Mouse (Mus musculus) forebrain, postnatal 0 days (tissue): ENCODE measurements around the gene Snx11. TPM values are rescaled to one million over a fixed set of nuclear protein-coding genes. Genes with fewer than 3 reads are reported as not detected.
"Not testable (repeated sequence)": the region's sequence is repeated elsewhere in the genome, so short reads cannot be mapped to it uniquely, and the experiment has no call there.

Experiments used
- ATAC-seq: fragments of 200-750 bp; cut with Nextera tagmentation; 2 replicates; pipeline ENCODE4 v1.8.0; 2017; ENCODE audit warnings: mild to moderate bottlenecking, moderate library complexity
- DNase-seq: peaks from one replicate; pipeline ENCODE4 v3.0.0-alpha.2; 2015
- H3K27ac ChIP-seq: fragments of 300-500 bp; sonication (generic); 2 replicates; pipeline ENCODE4 v1.5.1; 2014; ENCODE audit warnings: low read depth, mild to moderate bottlenecking, antibody characterized with exemption, low read length, moderate library complexity, mixed read lengths
- H3K27me3 ChIP-seq: fragments of 300-500 bp; sonication (generic); 2 replicates; pipeline ENCODE4 v1.6.1; 2014; ENCODE audit warnings: mild to moderate bottlenecking, low read length, mixed read lengths; ENCODE audit not compliant: insufficient read depth
- H3K36me3 ChIP-seq: fragments of 300-500 bp; sonication (generic); 2 replicates; pipeline ENCODE4 v1.6.1; 2014; ENCODE audit warnings: mild to moderate bottlenecking, moderate library complexity; ENCODE audit not compliant: insufficient read depth
- H3K4me1 ChIP-seq: fragments of 300-500 bp; sonication (generic); 2 replicates; pipeline ENCODE4 v1.6.1; 2014; ENCODE audit warnings: antibody characterized with exemption; ENCODE audit not compliant: insufficient read depth
- H3K4me2 ChIP-seq: fragments of 300-500 bp; sonication (generic); 2 replicates; pipeline ENCODE4 v1.6.1; 2014; ENCODE audit warnings: low read depth, mild to moderate bottlenecking, moderate library complexity
- H3K4me3 ChIP-seq: fragments of 300-500 bp; sonication (generic); 2 replicates; pipeline ENCODE4 v1.5.1; 2014; ENCODE audit warnings: low read depth, low read length, mixed read lengths
- H3K9ac ChIP-seq: fragments of 300-500 bp; sonication (generic); 2 replicates; pipeline ENCODE4 v1.6.1; 2014; ENCODE audit warnings: mild to moderate bottlenecking
- H3K9me3 ChIP-seq: fragments of 300-500 bp; sonication (generic); 2 replicates; pipeline ENCODE4 v1.6.1; 2016; ENCODE audit warnings: low read length
- CTCF ChIP-seq: sonication (generic); IDR thresholded peaks from 2 replicates; pipeline ENCODE4 v1.5.1; 2016; ENCODE audit warnings: antibody characterized with exemption, control low read depth, low read depth
- WGBS: fragments of 180-500 bp; shearing (Covaris S2); extraction: QIAGEN DNeasy Blood & Tissue Kit; methylation state at CpG from one replicate; pipeline ENCODE4 v1.1.7; 2014; 5-methylcytosine and 5-hydroxymethylcytosine counted together
- polyA plus RNA-seq: library from polyadenylated mRNA; unstranded; fragments of >200 nt; fragmentation: Nextera tagmentation; extraction: Ambion mirVana; gene quantifications from 2 replicates; pipeline ENCODE4 v1.2.1, GENCODE M21; 2015
- total RNA-seq: library from RNA; depleted of rRNA; stranded (reverse); fragments of >200 nt; gene quantifications from 2 replicates; pipeline ENCODE4 v1.2.3, GENCODE M21; 2014

Snx11 gene
- total and polyA plus RNA-seq, 2 experiments from 2014 or later, result 37.1 to 68.8 TPM

- Histone ChIP-seq H3K36me3 (peaks cover 55% of the 10 kb centered on the region), H3K4me1 (no peaks in the 10 kb centered on the region), H3K9me3 (no peaks in the 10 kb centered on the region), H3K4me3 (no peak overlapping the region), H3K9ac (no peak overlapping the region), H3K27me3 (no peaks in the 10 kb centered on the region), H3K27ac (no peak overlapping the region), H3K4me2 (no peak overlapping the region)
- TF ChIP-seq CTCF, result no peak
- DNase-seq (no peak), ATAC-seq (no peak)
- 89% methylated on average over 5 of the region's 5 CpGs for WGBS
These were observed 36.6 kb upstream of the Snx11 start for GRCm38 (mm10) chr11:96813920-96814319.

- Histone ChIP-seq H3K4me3 (no peak overlapping the region), H3K4me1 (no peaks in the 10 kb centered on the region), H3K9ac (no peak overlapping the region), H3K9me3 (no peaks in the 10 kb centered on the region), H3K27ac (no peak overlapping the region), H3K4me2 (no peak overlapping the region), H3K36me3 (peaks cover 55% of the 10 kb centered on the region), H3K27me3 (no peaks in the 10 kb centered on the region)
- ATAC-seq, result no peak
- TF ChIP-seq CTCF, result no peak
- DNase-seq, result no peak
- WGBS, result 92% methylated on average over 4 of the region's 4 CpGs
These were observed 36.1 kb upstream of the Snx11 start for GRCm38 (mm10) chr11:96813455-96813854.

GRCm38 (mm10) chr11:96811188-96811587 is 33.8 kb upstream of the Snx11 start:
- H3K27me3 ChIP-seq, ATAC-seq, H3K9ac ChIP-seq, H3K27ac ChIP-seq, H3K4me1 ChIP-seq, H3K4me3 ChIP-seq, DNase-seq, H3K4me2 ChIP-seq, H3K9me3 ChIP-seq: not testable (repeated sequence)
- 94% methylated on average over 1 of the region's 1 CpGs for WGBS
- H3K36me3 ChIP-seq, result peaks cover 47% of the 10 kb centered on the region

GRCm38 (mm10) chr11:96809562-96810235 is 32.3 kb upstream of the Snx11 start:
- no peak overlapping the region for H3K9ac ChIP-seq
- WGBS, result 81% methylated on average over 6 of the region's 6 CpGs
- H3K9me3 ChIP-seq, result no peaks in the 10 kb centered on the region
- no peaks in the 10 kb centered on the region for H3K27me3 ChIP-seq
- no peak overlapping the region for H3K4me3 ChIP-seq
- no peak for ATAC-seq
- peaks cover 52% of the 10 kb centered on the region for H3K36me3 ChIP-seq
- no peak for TF ChIP-seq CTCF
- no peak for DNase-seq
- no peaks in the 10 kb centered on the region for H3K4me1 ChIP-seq
- no peak overlapping the region for H3K27ac ChIP-seq
- no peak overlapping the region for H3K4me2 ChIP-seq

- H3K4me3 ChIP-seq, result no peak overlapping the region
- WGBS, result 49% methylated on average over 1 of the region's 1 CpGs
- H3K9ac ChIP-seq, result no peak overlapping the region
- ATAC-seq (no peak), DNase-seq (no peak)
- no peak overlapping the region for H3K4me2 ChIP-seq
- no peak overlapping the region for H3K27ac ChIP-seq
- H3K9me3 ChIP-seq, result no peaks in the 10 kb centered on the region
- TF ChIP-seq CTCF, result peak; percentile 52
- H3K27me3 ChIP-seq, result no peaks in the 10 kb centered on the region
- H3K36me3 ChIP-seq, result peaks cover 57% of the 10 kb centered on the region
- H3K4me1 ChIP-seq, result no peaks in the 10 kb centered on the region
These were observed 30.7 kb upstream of the Snx11 start for GRCm38 (mm10) chr11:96808066-96808465.

- TF ChIP-seq CTCF, result no peak
- no peaks in the 10 kb centered on the region for H3K27me3 ChIP-seq
- H3K4me2 ChIP-seq, result no peak overlapping the region
These were observed 28.2 kb upstream of the Snx11 start for GRCm38 (mm10) chr11:96805606-96806005.

GRCm38 (mm10) chr11:96799511-96799910 is 22.2 kb upstream of the Snx11 start:
- no peak for ATAC-seq
- Histone ChIP-seq H3K36me3 (peaks cover 27% of the 10 kb centered on the region), H3K27me3 (no peaks in the 10 kb centered on the region), H3K4me2 (no peak overlapping the region), H3K4me1 (no peaks in the 10 kb centered on the region), H3K9ac (no peak overlapping the region), H3K27ac (no peak overlapping the region), H3K4me3 (no peak overlapping the region), H3K9me3 (no peaks in the 10 kb centered on the region)
- 93% methylated on average over 2 of the region's 2 CpGs for WGBS
- DNase-seq, result no peak
- no peak for TF ChIP-seq CTCF

More at GRCm38 (mm10) chr11:96805606-96806005, 28.2 kb upstream of the Snx11 start:
- H3K27ac ChIP-seq, result no peak overlapping the region
- H3K9ac ChIP-seq, result no peak overlapping the region
- H3K9me3 ChIP-seq, result no peaks in the 10 kb centered on the region
- H3K36me3 ChIP-seq, result peaks cover 60% of the 10 kb centered on the region
- no peak overlapping the region for H3K4me3 ChIP-seq
- ATAC-seq (no peak), DNase-seq (no peak)
- WGBS, result 93% methylated on average over 5 of the region's 5 CpGs
- no peaks in the 10 kb centered on the region for H3K4me1 ChIP-seq
